Mouse (Mus musculus) adrenal gland, postnatal 4 days (tissue): ENCODE data around the gene Dspp. TPM values are rescaled to one million over a fixed set of nuclear protein-coding genes. Genes with fewer than 3 reads are reported as not detected.

Experiments used
- DNase-seq, 2 experiments: peaks; one replicate each; pipeline ENCODE4 v3.0.0; 2021 to 2022; ENCODE audit warnings: low spot score in 2 of 2, mixed read lengths in 2 of 2
- total RNA-seq, 2 experiments: library from RNA; stranded (reverse); gene quantifications; 2 replicates each; pipeline ENCODE4 v1.2.3; 2021

Dspp gene
- total RNA-seq, 2 experiments from 2014 or later, result not detected

GRCm38 (mm10) chr5:104195086-104195485 lies 24.6 kb downstream of the Dspp start:
- no peak for DNase-seq

- no peak for DNase-seq
These were observed 30.8 kb downstream of the Dspp start for GRCm38 (mm10) chr5:104201153-104201950.

GRCm38 (mm10) chr5:104202351-104202750 lies 31.8 kb downstream of the Dspp start, which contains the start of gene Dmp1:
Gene Dmp1 (plus strand): TSS chr5:104202613.
- no peak for DNase-seq

DNA sequence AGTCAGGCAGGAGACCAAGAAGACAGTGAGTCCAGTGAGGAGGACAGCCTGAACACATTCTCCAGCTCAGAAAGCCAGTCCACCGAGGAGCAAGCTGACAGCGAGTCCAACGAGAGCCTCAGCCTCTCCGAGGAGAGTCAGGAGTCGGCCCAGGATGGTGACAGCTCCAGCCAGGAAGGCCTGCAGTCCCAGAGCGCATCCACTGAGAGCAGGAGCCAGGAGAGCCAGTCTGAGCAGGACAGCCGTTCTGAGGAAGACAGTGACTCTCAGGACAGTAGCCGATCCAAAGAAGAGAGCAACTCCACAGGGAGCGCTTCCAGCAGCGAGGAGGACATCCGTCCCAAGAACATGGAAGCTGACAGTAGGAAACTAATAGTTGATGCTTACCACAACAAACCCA lies 42.0 kb downstream of the Dspp start:
- no peak for DNase-seq

DNA sequence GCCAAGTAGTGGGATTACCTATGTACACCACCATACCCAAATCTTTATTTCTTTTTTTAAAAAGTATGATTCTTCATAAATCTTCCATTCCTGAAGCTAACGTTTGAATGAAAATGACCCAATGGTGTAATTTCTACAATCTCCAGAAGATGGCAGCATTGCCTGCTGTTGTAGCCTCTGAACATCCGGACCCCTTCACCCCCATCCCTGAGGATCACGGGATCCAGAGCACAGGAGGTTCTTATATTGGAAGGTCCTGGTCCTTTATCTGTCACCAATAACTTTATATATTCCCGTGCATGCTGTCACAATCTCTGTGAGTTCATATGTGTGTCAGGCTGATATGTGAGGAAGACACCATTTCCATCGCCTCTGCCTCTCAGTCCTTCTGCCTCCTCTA lies 48.4 kb downstream of the Dspp start:
- DNase-seq, result no peak

- no peak for DNase-seq
These were observed 53.8 kb downstream of the Dspp start for GRCm38 (mm10) chr5:104224299-104224698.

GRCm38 (mm10) chr5:104224750-104225149 lies 54.2 kb downstream of the Dspp start:
- no peak for DNase-seq

DNA sequence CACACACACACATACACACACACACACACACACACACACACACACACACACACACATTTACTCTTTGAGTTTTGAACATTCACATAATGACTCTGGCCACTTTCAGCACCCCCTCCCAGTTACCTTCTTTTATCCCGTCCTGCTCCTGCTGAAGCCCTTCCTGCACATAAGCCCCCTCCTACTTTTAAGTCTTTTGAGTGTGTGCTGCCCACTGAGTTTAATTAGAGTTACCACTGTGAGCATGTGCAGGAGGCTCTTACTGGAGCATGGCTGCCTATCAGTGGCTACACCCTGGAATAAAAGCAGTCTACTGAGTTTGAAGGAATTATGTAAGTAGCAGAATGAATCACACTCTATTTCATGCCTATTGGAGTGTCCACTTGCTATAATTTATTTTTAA lies 58.0 kb downstream of the Dspp start:
- DNase-seq, result no peak

Other genes starting within 250 kb of the Dspp start
- gene Hsd17b13, start 193.3 kb upstream of the Dspp start, total RNA-seq, result 10 to 100 TPM in 1 of 2 experiments, 1 to 10 TPM in 1; 6.2 to 49.6 TPM
- 10 to 100 TPM; 67.7 to 72.2 TPM for gene Hsd17b11, start 148.8 kb upstream of the Dspp start, total RNA-seq
- gene Nudt9, start 124.4 kb upstream of the Dspp start, total RNA-seq, result 10 to 100 TPM; 53.2 to 54.8 TPM
- gene Gm17660, start 93.1 kb upstream of the Dspp start, total RNA-seq, result not detected
- gene Sparcl1, start 57.0 kb upstream of the Dspp start, total RNA-seq, result 10 to 100 TPM; 83.2 to 85.6 TPM
- gene Dmp1, start 31.9 kb downstream of the Dspp start, total RNA-seq, result under 1 TPM in 1 of 2 experiments, not detected in 1; 0.11 TPM
- 1 to 10 TPM in 1 of 2 experiments, under 1 TPM in 1; 0.34 to 1.6 TPM for gene Ibsp, start 128.5 kb downstream of the Dspp start, total RNA-seq
- not detected for gene Mepe, start 154.6 kb downstream of the Dspp start, total RNA-seq